Mouse (Mus musculus) stomach, embryonic 14.5 days (tissue): ENCODE data around the gene Fam78a. TPM values are rescaled to one million over a fixed set of nuclear protein-coding genes. Genes with fewer than 3 reads are reported as not detected.

Experiments
- ATAC-seq: fragments of 200-750 bp; cut with Nextera tagmentation; 2 replicates; pipeline ENCODE4 v1.8.0; 2017; ENCODE audit warnings: low read depth, moderate TSS enrichment; ENCODE audit not compliant: insufficient number of reproducible peaks, insufficient read depth, low FRiP score
- H3K27ac ChIP-seq: fragments of 300-500 bp; sonication (generic); 2 replicates; pipeline ENCODE4 v1.5.1; 2014; ENCODE audit warnings: mild to moderate bottlenecking, low read length, moderate library complexity, mixed read lengths
- H3K27me3 ChIP-seq: fragments of 300-500 bp; sonication (generic); 2 replicates; pipeline ENCODE4 v1.6.1; 2014; ENCODE audit warnings: low read length, control low read depth, mixed read lengths; ENCODE audit not compliant: control insufficient read depth, insufficient read depth
- H3K36me3 ChIP-seq: fragments of 300-500 bp; sonication (generic); 2 replicates; pipeline ENCODE4 v1.6.1; 2014; ENCODE audit warnings: mild to moderate bottlenecking, control low read depth, low read length, moderate library complexity, mixed read lengths; ENCODE audit not compliant: control insufficient read depth, insufficient read depth
- H3K4me1 ChIP-seq: fragments of 300-500 bp; sonication (generic); 2 replicates; pipeline ENCODE4 v1.6.1; 2014; ENCODE audit warnings: low read length, control low read depth, mixed read lengths; ENCODE audit not compliant: control insufficient read depth, insufficient read depth
- H3K4me2 ChIP-seq: fragments of 300-500 bp; sonication (generic); replicated peaks from 2 replicates; pipeline ENCODE4 v1.6.1; 2014; ENCODE audit warnings: low read depth, low read length, control low read depth
- H3K4me3 ChIP-seq: fragments of 300-500 bp; sonication (generic); 2 replicates; pipeline ENCODE4 v1.5.1; 2014; ENCODE audit warnings: low read depth, low read length, control low read depth
- H3K9ac ChIP-seq: fragments of 300-500 bp; sonication (generic); replicated peaks from 2 replicates; pipeline ENCODE4 v1.6.1; 2014; ENCODE audit warnings: low read depth, mild to moderate bottlenecking, control low read depth, low read length, moderate library complexity, mixed read lengths
- H3K9me3 ChIP-seq: fragments of 300-500 bp; sonication (generic); 2 replicates; pipeline ENCODE4 v1.6.1; 2016; ENCODE audit warnings: low read depth, low read length, control low read depth; ENCODE audit not compliant: control insufficient read depth
- WGBS: fragments of 180-500 bp; shearing (Covaris S2); extraction: QIAGEN DNeasy Blood & Tissue Kit; methylation state at CpG from one replicate; pipeline ENCODE4 v1.1.7; 2014; 5-methylcytosine and 5-hydroxymethylcytosine counted together
- polyA plus RNA-seq: library from polyadenylated mRNA; unstranded; fragments of >200 nt; fragmentation: Nextera tagmentation; extraction: Ambion mirVana; gene quantifications from 2 replicates; pipeline ENCODE4 v1.2.1, GENCODE M21; 2014

Fam78a gene
- polyA plus RNA-seq, 1 experiment from 2014 or later: 1.2 TPM

- Histone ChIP-seq H3K36me3 (no peaks in the 10 kb centered on the region), H3K4me3 (no peak overlapping the region), H3K9ac (no peak overlapping the region), H3K27ac (no peak overlapping the region), H3K27me3 (no peaks in the 10 kb centered on the region), H3K4me1 (peaks cover 4% of the 10 kb centered on the region; the same call in 1 of the 2 replicates), H3K9me3 (no peaks in the 10 kb centered on the region), H3K4me2 (no peak overlapping the region)
- WGBS: 18% methylated on average over 16 of the region's 16 CpGs
- peak; percentile 86 for ATAC-seq
Measured at GRCm38 (mm10) chr2:32127653-32128535, 43.2 kb upstream of the Fam78a start.

GRCm38 (mm10) chr2:32121785-32122184 is 37.1 kb upstream of the Fam78a start:
- Histone ChIP-seq H3K9me3 (no peaks in the 10 kb centered on the region), H3K27me3 (no peaks in the 10 kb centered on the region), H3K4me1 (no peaks in the 10 kb centered on the region), H3K9ac (no peak overlapping the region), H3K4me2 (no peak overlapping the region), H3K27ac (no peak overlapping the region), H3K4me3 (no peak overlapping the region), H3K36me3 (no peaks in the 10 kb centered on the region)
- no peak for ATAC-seq
- WGBS: 78% methylated on average over 2 of the region's 2 CpGs

DNA sequence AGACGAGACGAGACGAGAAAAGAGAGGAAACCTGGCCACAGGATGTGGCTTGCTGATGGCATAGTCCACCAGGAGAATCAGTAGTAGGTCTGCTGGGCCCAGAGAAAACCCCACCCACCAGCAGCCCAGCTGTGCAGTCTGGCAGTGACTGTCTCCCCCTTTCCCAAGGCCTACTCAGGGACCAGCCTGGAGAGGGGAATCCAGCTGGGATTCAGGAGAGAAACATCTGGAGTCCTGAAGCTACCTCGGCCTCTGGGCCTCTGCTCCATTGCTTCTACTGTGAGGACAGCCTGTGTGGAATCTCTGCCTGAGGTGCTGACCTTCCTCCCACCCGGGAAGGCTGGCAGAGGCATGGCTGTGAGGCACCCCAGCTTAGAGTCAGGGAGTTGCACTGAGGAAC is 36.5 kb upstream of the Fam78a start:
- 58% methylated on average over 5 of the region's 5 CpGs for WGBS
- no peak overlapping the region for H3K4me3 ChIP-seq
- H3K27me3 ChIP-seq: no peaks in the 10 kb centered on the region
- H3K9ac ChIP-seq: no peak overlapping the region
- H3K4me1 ChIP-seq: no peaks in the 10 kb centered on the region
- H3K27ac ChIP-seq: no peak overlapping the region
- no peak overlapping the region for H3K4me2 ChIP-seq
- ATAC-seq: no peak
- no peaks in the 10 kb centered on the region for H3K9me3 ChIP-seq
- H3K36me3 ChIP-seq: no peaks in the 10 kb centered on the region

DNA sequence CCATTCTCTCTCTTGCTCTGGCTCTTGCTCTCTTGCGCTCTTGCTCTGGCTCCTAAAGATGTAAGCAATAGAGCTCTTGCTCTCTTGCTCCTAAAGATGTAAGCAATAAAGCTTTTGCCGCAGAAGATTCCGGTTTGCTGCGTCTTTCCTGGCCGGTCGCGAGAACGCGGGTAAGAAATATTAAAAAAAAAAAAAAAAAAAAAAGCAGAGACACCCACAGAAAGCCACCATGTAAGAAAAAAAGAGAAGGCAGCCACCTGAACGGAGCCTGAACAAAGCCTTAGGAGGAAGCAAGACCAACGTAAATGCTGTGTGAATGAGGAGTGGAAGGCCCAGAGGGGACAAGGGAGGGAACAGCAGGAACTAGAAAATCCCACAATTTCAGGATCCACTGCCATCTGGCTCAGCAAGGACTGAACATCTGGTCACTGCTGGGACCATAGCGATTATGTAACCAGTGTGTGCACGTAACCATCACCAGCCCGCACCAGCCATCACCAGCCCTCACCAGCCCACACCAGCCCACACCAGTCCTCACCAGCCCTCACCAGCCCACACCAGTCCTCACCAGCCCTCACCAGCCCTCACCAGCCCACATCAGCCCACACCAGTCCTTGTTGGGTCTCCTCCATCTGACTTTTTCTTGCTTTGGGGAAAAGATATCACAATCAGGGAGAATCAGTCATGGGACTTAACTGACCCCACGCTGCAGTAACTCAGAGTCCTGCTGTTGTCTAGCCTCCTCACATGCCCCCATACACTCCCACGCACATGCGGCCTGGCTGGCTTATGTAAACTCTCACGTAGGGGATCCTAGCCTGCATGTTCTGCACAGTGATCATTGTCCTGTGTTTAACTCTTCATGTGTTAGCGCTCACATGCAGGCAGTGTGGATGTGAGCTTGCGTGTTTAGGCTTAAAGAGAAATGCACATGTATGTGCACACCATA is 35.4 kb upstream of the Fam78a start:
- no peaks in the 10 kb centered on the region for H3K27me3 ChIP-seq
- H3K9ac ChIP-seq: no peak overlapping the region
- no peaks in the 10 kb centered on the region for H3K9me3 ChIP-seq
- ATAC-seq: no peak
- no peaks in the 10 kb centered on the region for H3K36me3 ChIP-seq
- no peaks in the 10 kb centered on the region for H3K4me1 ChIP-seq
- no peak overlapping the region for H3K4me2 ChIP-seq
- no peak overlapping the region for H3K27ac ChIP-seq
- 85% methylated on average over 20 of the region's 20 CpGs for WGBS
- H3K4me3 ChIP-seq: no peak overlapping the region

DNA sequence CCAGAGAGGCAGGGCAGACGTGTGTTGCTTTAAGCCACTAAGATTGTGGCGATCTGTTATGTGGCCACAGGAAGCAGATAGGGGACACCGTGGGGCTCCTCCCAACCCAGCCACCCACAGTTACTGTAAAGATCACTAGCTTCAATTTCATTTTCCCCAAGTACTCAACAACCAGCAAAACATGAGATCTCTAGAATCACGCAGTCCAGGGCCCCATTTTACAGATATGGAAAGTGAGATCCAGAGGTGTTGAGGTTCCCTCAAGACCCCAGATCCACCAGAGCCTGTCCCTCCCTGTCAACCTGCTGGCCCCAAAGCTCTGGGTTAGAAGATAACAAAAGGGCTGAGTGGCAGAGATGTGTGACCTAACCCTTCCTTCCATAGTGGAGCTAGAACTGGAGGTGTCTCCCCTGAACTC is 31.2 kb upstream of the Fam78a start:
- no peak overlapping the region for H3K9ac ChIP-seq
- no peaks in the 10 kb centered on the region for H3K27me3 ChIP-seq
- H3K4me2 ChIP-seq: no peak overlapping the region
- H3K4me3 ChIP-seq: no peak overlapping the region
- ATAC-seq: no peak
- no peaks in the 10 kb centered on the region for H3K4me1 ChIP-seq
- H3K36me3 ChIP-seq: no peaks in the 10 kb centered on the region
- no peaks in the 10 kb centered on the region for H3K9me3 ChIP-seq
- no peak overlapping the region for H3K27ac ChIP-seq
- 95% methylated on average over 4 of the region's 4 CpGs for WGBS

DNA sequence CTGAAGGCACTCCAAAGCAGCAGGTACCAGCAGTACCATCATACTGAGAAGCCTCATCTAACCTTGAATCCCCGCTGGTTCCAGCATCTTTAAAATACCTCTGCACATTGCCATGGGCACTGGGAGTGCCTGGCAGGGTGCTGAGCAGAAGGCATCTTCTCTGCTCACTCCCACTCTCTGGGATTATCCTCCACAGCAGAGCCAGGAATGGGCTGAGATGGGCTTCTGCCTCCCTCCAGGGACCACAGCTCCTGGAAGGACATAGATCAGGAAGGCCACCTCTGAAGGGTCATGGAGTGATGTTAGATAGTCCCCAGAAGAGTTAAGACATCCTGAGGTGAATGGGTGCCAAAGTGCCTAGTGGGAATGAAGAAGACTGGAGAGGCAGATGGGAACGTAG is 27.9 kb upstream of the Fam78a start:
- ATAC-seq: no peak
- Histone ChIP-seq H3K9ac (no peak overlapping the region), H3K36me3 (no peaks in the 10 kb centered on the region), H3K27me3 (no peaks in the 10 kb centered on the region), H3K9me3 (no peaks in the 10 kb centered on the region), H3K4me3 (no peak overlapping the region), H3K4me1 (no peaks in the 10 kb centered on the region), H3K27ac (no peak overlapping the region), H3K4me2 (no peak overlapping the region)
- WGBS: 47% methylated on average over 2 of the region's 2 CpGs

DNA sequence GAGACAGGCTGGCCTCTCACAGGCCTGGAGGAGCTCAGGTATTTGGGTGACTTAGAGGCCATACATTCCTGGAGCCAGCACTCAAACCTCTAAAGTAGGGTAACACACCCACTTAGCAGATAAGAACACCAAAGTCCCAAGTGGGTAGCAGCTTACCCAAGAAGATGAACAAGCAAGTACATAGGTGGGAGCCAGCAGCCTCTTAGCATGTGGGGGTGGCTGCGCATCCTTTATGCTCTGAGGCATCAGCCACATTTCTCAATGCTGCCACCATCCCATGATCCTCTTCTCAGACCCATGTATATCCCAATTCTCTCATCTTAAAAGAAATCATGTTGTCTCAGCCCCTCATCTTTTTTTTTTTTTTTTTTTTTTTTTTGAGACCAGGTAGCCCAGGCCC is 26.6 kb upstream of the Fam78a start:
- Histone ChIP-seq H3K36me3 (no peaks in the 10 kb centered on the region), H3K27me3 (no peaks in the 10 kb centered on the region), H3K27ac (no peak overlapping the region), H3K4me3 (no peak overlapping the region), H3K4me1 (no peaks in the 10 kb centered on the region), H3K9ac (no peak overlapping the region), H3K4me2 (no peak overlapping the region), H3K9me3 (no peaks in the 10 kb centered on the region)
- ATAC-seq: no peak
- WGBS: 93% methylated on average over 1 of the region's 1 CpGs

GRCm38 (mm10) chr2:32105930-32106329 is 21.3 kb upstream of the Fam78a start:
- Histone ChIP-seq H3K4me2 (no peak overlapping the region), H3K27ac (no peak overlapping the region), H3K9ac (no peak overlapping the region), H3K4me3 (no peak overlapping the region), H3K36me3 (no peaks in the 10 kb centered on the region), H3K27me3 (no peaks in the 10 kb centered on the region), H3K9me3 (no peaks in the 10 kb centered on the region), H3K4me1 (no peaks in the 10 kb centered on the region)
- ATAC-seq: no peak
- 81% methylated on average over 7 of the region's 7 CpGs for WGBS
